Mouse (Mus musculus): ENCODE measurements at regions not wholly inside any gene's neighbourhood (a gene's known extent, or its start where the extent isn't known, plus 50 kb on each side); places are given as distances from the start of the nearest gene placed in this dataset.

DNA sequence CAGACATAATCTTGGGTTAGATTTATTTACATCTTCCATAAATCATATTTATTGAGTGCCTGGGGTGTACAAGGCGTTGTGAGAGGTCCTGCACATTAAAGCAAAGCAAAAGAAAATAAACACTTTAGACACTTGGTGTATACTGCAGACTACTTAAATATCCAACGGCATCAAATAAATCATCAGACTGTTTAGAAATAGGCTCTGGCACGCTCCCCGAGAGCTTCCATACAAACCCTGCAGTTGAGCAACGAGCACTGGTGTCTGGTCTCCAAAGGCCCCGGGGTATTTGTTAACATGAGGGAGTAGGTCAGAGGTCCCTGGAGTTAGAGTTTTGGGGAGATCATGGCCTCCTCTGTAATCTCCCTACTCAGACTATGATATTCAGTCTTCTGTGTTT is 244.9 kb downstream of the Maf start:
- no peaks in the 10 kb centered on the region for H3K27me3 ChIP-seq (replicated peaks)
- WGBS = 79% methylated on average over 6 of the region's 6 CpGs
- H3K4me3 ChIP-seq = no peak overlapping the region
- no peak overlapping the region for H3K9ac ChIP-seq
- no peak overlapping the region for H3K4me2 ChIP-seq
- no peaks in the 10 kb centered on the region for H3K36me3 ChIP-seq (replicated peaks)
- no peaks in the 10 kb centered on the region for H3K9me3 ChIP-seq
- H3K4me1 ChIP-seq = 0 out of 2 replicates have a peak, but pooled peaks cover 3% of the 10 kb centered on the region
- H3K27ac ChIP-seq = no peak overlapping the region
- no peak for ATAC-seq (replicated peaks)

DNA sequence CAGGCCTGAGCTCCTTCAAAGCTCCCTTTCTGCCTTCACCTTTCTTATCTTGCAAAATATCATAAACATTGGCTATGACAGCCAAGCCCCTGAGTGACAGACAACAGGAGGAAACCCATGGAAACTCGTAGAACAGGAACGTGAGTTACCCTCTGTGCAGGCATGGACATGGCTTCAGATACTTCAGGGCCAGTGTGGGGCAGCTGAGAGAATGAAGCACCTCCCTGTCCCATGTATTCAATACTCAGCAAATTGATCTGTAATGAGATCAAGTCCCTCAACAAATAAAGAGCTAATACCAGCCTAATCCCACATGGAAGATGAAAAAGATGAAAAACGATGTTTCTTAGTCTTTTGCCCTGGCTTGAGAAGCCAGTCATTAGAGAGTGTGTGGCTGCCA is 249.5 kb downstream of the Maf start:
- no peaks in the 10 kb centered on the region for H3K27me3 ChIP-seq (replicated peaks)
- ATAC-seq (replicated peaks) = no peak
- no peak overlapping the region for H3K4me2 ChIP-seq

DNA sequence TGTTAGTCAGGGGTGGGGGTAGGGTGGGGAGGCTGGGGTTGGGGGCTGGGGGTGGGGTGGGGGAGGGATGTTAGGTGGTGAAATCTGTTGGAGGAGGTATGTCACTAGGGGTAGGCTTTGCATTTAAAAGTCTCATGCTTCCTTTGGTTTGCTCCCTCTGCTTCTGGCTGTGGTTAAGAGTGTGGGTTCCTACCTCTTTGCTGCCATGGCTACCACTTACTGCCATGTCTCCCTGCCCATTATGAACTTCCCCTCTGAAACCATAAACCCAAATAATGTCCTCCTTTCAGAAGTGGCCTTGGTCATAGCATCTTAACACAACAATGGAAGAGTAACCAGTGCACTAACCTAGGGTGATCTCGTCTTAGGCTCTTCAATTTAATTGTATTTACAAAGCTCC is 256.8 kb downstream of the Maf start:
- 81% methylated on average over 1 of the region's 1 CpGs for WGBS
- no peak for ATAC-seq (replicated peaks)

More for the DNA sequence above, 249.5 kb downstream of the Maf start:
- Histone ChIP-seq H3K4me1 (no peaks in the 10 kb centered on the region), H3K4me3 (no peak overlapping the region), H3K27ac (no peak overlapping the region), H3K36me3 (replicated peaks) (no peaks in the 10 kb centered on the region), H3K9ac (no peak overlapping the region), H3K9me3 (no peaks in the 10 kb centered on the region)
- WGBS = 47% methylated on average over 3 of the region's 3 CpGs

DNA sequence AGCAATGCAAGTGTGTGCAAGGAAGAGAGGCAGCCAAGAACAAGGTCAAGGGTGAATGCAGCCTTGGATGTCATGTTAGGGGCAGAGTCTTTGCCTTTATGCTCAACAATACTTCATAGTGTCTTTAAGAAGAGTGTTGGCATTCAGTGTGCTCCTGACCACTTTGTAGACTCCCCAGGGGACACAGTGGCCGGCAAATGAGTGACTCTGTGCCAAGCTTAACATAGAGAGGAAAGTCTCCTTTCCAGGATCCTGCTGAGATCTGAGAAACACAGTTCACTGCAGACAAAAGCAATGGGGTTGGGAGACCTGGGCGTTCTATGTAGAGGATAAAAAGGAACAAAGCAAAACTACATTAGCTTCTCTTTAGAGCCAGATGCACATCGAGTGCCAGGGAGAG is 259.2 kb downstream of the Maf start:
- 36% methylated on average over 3 of the region's 3 CpGs for WGBS
- no peak for ATAC-seq (replicated peaks)
- H3K9ac ChIP-seq = no peak overlapping the region

More for the DNA sequence above, 256.8 kb downstream of the Maf start:
- Histone ChIP-seq H3K9me3 (no peaks in the 10 kb centered on the region), H3K27me3 (replicated peaks) (no peaks in the 10 kb centered on the region), H3K27ac (no peak overlapping the region), H3K4me3 (no peak overlapping the region), H3K4me2 (no peak overlapping the region), H3K9ac (no peak overlapping the region), H3K4me1 (no peaks in the 10 kb centered on the region), H3K36me3 (replicated peaks) (no peaks in the 10 kb centered on the region)

DNA sequence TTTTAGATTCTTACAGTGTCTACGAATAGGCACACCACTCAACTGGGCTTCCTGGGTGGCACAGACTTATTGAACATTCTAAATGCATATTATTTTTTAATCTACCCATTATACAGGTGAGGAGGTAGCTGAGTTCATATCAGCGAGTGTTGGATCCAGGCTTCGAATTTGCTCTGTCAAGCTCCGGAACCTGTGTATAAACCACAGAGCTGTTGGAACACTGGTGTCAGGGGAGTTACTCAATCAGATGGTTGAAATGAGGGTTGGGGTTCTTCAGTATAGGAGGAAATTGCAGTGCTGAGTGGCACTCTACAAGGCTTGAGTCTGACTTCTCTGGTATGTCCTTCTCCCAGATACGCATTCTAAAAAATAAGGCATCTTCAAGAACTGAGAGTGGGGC is 263.1 kb downstream of the Maf start:
- no peak for ATAC-seq (replicated peaks)
- no peaks in the 10 kb centered on the region for H3K9me3 ChIP-seq
- 94% methylated on average over 5 of the region's 5 CpGs for WGBS

More for the DNA sequence above, 259.2 kb downstream of the Maf start:
- no peaks in the 10 kb centered on the region for H3K27me3 ChIP-seq (replicated peaks)
- H3K9me3 ChIP-seq = no peaks in the 10 kb centered on the region
- H3K4me2 ChIP-seq = no peak overlapping the region
- H3K4me1 ChIP-seq = no peaks in the 10 kb centered on the region
- H3K4me3 ChIP-seq = no peak overlapping the region
- H3K27ac ChIP-seq = no peak overlapping the region
- H3K36me3 ChIP-seq (replicated peaks) = no peaks in the 10 kb centered on the region

DNA sequence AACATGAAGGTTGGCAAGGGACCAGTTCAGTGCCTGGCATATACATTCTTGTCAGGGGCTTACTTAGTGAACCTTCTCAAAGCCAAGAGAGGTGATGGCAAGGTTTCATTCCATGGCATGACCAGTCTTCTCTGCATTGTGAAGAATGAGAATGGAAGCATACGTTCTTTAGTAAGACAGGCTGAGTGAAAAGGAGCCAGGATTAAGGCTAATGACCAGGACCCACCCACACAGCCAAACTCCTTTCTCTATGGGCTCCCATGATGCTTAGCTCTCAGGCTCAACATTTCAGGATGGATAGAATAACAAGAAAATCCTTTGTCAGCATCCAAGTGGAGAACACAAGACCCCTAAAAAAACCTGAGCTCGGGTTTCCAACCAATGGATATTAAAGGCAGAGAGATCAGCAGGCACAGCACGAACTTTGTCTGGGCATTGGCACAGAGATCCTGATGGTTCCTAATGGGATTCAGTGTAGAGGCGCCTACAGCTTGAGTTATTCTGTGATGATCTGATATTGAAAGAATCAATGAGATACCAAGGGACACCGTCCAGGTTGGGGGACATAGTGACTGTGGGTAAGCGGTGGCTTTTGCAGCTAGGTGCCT is 265.5 kb downstream of the Maf start:
- Histone ChIP-seq H3K27me3 (replicated peaks) (no peaks in the 10 kb centered on the region), H3K36me3 (replicated peaks) (no peaks in the 10 kb centered on the region), H3K4me3 (no peak overlapping the region), H3K9me3 (no peaks in the 10 kb centered on the region), H3K9ac (no peak overlapping the region), H3K27ac (no peak overlapping the region), H3K4me2 (no peak overlapping the region), H3K4me1 (no peaks in the 10 kb centered on the region)
- WGBS = 68% methylated on average over 6 of the region's 6 CpGs
- no peak for ATAC-seq (replicated peaks)

More for the DNA sequence above, 263.1 kb downstream of the Maf start:
- Histone ChIP-seq H3K36me3 (replicated peaks) (no peaks in the 10 kb centered on the region), H3K9ac (no peak overlapping the region), H3K4me3 (no peak overlapping the region), H3K4me2 (no peak overlapping the region), H3K4me1 (no peaks in the 10 kb centered on the region), H3K27ac (no peak overlapping the region), H3K27me3 (replicated peaks) (no peaks in the 10 kb centered on the region)

DNA sequence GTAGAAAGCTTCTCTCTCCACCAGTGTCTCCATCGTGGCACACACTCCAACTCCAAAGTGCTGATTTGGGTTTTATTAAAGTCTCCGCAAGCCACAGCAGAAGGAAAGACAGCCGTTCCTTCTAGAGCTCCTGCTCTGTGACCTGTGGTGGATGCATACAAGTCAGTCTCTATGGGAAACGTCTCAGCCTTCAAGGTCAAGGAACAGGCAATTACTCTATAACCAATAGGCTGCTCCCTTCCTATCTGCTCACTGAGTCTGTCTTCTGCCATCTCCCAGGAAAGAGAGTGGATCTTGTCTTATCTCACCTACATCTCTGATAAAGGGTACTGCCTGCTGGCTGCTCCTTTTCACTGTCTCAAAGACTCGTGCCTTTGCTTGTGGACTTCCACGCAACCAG is 266.3 kb downstream of the Maf start:
- no peak overlapping the region for H3K27ac ChIP-seq
- no peak for ATAC-seq (replicated peaks)
- H3K4me2 ChIP-seq = no peak overlapping the region
- no peaks in the 10 kb centered on the region for H3K27me3 ChIP-seq (replicated peaks)
- no peaks in the 10 kb centered on the region for H3K9me3 ChIP-seq
- 77% methylated on average over 6 of the region's 6 CpGs for WGBS
- H3K4me1 ChIP-seq = no peaks in the 10 kb centered on the region
- H3K4me3 ChIP-seq = no peak overlapping the region
- H3K9ac ChIP-seq = no peak overlapping the region
- H3K36me3 ChIP-seq (replicated peaks) = no peaks in the 10 kb centered on the region

DNA sequence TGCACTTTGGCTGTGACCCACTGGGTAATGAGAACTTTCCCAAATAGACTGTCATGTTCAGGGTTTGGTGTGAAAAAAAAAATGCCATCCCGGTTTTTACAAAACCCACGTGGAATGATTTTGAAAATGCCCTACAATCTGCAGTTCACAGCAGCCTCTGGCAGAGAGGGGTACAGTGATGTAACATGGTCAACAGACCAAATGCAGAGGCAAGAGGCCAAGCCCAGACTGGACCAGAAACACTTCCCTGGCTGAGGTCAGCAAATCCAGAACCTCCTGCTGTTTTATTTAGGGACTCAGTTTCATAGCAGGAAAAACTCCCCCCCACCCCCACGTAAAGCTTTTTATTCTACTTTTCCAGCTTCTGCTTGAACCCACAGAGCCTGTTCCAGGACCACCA is 267.4 kb downstream of the Maf start:
- H3K36me3 ChIP-seq (replicated peaks) = no peaks in the 10 kb centered on the region
- ATAC-seq (replicated peaks) = no peak
- no peak overlapping the region for H3K4me3 ChIP-seq
- H3K27ac ChIP-seq = no peak overlapping the region
- no peak overlapping the region for H3K4me2 ChIP-seq
- WGBS = 75% methylated on average over 3 of the region's 3 CpGs
- H3K9me3 ChIP-seq = no peaks in the 10 kb centered on the region
- H3K27me3 ChIP-seq (replicated peaks) = no peaks in the 10 kb centered on the region
- H3K4me1 ChIP-seq = no peaks in the 10 kb centered on the region
- no peak overlapping the region for H3K9ac ChIP-seq

DNA sequence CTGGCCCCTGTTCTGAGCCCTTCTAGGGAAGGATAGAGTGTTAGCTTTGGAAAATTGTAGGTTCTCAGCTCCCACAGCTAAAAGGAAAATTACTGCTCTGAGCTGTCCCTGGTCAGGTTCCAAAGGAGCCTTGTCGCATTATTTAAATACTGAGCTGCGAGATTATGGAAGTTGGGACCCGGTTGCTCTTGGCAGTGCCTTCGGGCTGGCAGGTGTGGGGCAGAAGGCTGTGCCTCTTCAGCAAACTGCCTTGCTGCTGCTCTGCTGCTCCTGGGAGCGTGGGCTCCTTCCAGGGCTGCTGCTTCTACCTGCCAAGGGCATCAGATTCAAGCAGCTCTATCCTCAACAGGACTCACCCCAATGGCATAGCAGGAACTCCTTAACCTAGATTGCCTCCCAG is 268.1 kb downstream of the Maf start:
- Histone ChIP-seq H3K9me3 (no peaks in the 10 kb centered on the region), H3K9ac (no peak overlapping the region), H3K4me3 (no peak overlapping the region), H3K4me1 (no peaks in the 10 kb centered on the region), H3K36me3 (replicated peaks) (no peaks in the 10 kb centered on the region), H3K27ac (no peak overlapping the region), H3K4me2 (no peak overlapping the region), H3K27me3 (replicated peaks) (no peaks in the 10 kb centered on the region)
- WGBS = 87% methylated on average over 5 of the region's 5 CpGs
- no peak for ATAC-seq (replicated peaks)

DNA sequence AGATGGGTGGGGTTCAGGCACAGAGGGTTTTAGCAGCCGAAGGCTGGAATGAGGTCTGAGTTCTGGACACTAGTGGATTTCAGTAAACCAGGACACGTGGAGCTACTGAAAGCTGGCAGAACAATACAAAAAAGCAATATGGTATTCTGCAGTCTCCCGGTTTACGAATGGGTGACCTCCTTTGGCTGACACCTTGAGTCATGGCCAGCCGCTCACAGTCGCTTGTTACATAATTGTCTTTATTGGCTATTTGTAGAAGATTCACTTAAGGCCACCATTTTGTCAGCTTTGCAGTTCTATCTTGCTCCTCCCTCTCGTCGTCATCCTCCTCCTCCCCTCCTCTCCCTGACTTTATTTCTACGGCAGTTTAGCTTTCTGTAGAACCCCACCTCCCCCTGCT is 269.6 kb downstream of the Maf start:
- no peak for ATAC-seq (replicated peaks)
- Histone ChIP-seq H3K4me2 (no peak overlapping the region), H3K27ac (no peak overlapping the region), H3K4me3 (no peak overlapping the region), H3K9me3 (no peaks in the 10 kb centered on the region), H3K36me3 (replicated peaks) (no peaks in the 10 kb centered on the region), H3K9ac (no peak overlapping the region), H3K27me3 (replicated peaks) (no peaks in the 10 kb centered on the region), H3K4me1 (no peaks in the 10 kb centered on the region)
- WGBS = 85% methylated on average over 9 of the region's 9 CpGs

DNA sequence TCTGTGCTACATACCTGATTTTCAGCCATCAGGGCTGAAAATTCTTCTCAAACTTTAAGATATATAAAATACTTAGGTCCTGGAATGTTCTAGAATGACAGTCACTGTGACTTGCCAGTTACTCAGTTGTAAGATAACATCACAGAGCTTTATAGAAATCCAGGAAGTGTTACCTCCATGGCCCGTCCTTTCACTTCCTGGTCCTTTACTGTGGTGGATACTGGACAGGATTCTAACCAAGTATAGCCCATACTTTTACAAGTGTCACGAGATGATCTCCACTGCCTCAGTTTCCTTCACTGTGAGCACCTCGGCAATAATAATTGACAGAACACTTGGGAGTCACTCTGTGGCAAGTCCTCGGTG is 271.3 kb downstream of the Maf start:
- H3K9ac ChIP-seq = no peak overlapping the region
- H3K4me3 ChIP-seq = no peak overlapping the region
- no peaks in the 10 kb centered on the region for H3K9me3 ChIP-seq
- H3K27me3 ChIP-seq (replicated peaks) = no peaks in the 10 kb centered on the region
- 91% methylated on average over 4 of the region's 4 CpGs for WGBS
- ATAC-seq (replicated peaks) = no peak
- no peaks in the 10 kb centered on the region for H3K36me3 ChIP-seq (replicated peaks)
- no peaks in the 10 kb centered on the region for H3K4me1 ChIP-seq
- no peak overlapping the region for H3K27ac ChIP-seq
- H3K4me2 ChIP-seq = no peak overlapping the region

DNA sequence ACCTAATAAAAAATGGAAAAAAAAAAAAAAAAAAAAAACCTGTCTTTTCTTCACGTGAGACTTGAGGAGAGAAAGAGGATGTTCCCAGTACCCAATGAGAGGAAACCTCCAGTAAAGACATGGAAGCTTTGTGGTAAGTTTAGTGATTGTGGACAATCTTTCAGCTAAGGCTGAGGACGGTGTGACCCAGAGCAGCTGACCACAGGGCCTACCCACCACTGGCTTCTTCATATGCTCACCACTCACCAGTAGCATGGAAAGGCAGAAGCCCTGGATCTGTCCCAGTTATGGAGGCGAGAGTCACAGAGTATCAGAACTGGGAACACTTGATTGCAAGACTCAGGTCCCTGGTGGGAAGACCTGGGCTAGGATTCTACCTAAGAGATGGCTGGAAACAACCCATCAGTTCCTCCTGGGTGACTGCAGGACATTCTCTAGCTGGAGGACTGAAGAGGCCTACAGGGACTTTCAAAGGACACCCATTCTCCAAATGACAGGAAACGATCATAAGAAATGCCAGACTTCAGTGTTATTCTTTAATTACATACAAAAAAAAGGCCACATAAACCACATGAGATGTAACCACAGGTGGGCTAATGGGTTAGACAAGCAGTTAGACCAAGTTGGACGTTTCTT is 271.8 kb downstream of the Maf start:
- 87% methylated on average over 5 of the region's 5 CpGs for WGBS
- Histone ChIP-seq H3K9me3 (no peaks in the 10 kb centered on the region), H3K27ac (no peak overlapping the region), H3K4me3 (no peak overlapping the region), H3K4me1 (no peaks in the 10 kb centered on the region), H3K9ac (no peak overlapping the region), H3K36me3 (replicated peaks) (no peaks in the 10 kb centered on the region), H3K27me3 (replicated peaks) (no peaks in the 10 kb centered on the region), H3K4me2 (no peak overlapping the region)
- ATAC-seq (replicated peaks) = no peak

DNA sequence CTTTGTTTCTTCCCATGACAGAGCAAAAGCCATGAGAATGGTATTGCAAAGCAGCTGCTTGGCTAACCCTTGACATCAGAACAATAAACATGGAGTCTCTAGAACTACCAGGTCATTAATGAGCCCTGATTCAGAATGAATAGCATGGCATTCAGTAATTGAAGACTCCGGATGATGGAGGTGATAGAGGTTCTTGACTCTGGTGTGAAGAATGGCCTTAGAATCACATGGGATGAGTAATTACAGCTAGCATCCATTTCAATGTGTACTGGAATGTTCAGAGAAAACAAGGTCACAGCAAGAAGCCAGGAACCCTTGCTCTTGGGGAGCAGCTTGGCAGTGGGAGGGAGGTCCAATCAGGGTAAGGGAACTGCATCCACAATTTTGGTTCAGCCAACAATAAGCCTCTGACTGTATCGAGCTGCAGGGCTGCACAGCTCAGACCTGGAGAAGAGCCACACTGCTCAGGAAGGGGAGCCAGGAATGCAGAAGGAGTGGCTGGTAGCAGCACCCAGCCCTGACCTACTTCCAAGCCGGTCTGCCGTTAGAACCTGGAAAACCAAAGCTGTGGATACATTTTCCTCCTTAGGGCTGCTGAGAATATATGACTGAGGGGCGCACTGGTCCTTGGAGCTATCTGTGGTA is 275.1 kb downstream of the Maf start:
- H3K9ac ChIP-seq = no peak overlapping the region
- no peaks in the 10 kb centered on the region for H3K36me3 ChIP-seq (replicated peaks)
- no peak overlapping the region for H3K4me2 ChIP-seq
- no peak for ATAC-seq (replicated peaks)
- H3K9me3 ChIP-seq = no peaks in the 10 kb centered on the region
- H3K27me3 ChIP-seq (replicated peaks) = no peaks in the 10 kb centered on the region; the same call in 1 of the 2 replicates
- 79% methylated on average over 5 of the region's 5 CpGs for WGBS
- H3K4me1 ChIP-seq = 0 out of 2 replicates have a peak, but pooled peaks cover 3% of the 10 kb centered on the region
- H3K4me3 ChIP-seq = no peak overlapping the region
- H3K27ac ChIP-seq = no peak overlapping the region

Data from midbrain, embryonic 15.5 days (tissue).